Mouse (Mus musculus) cerebellum, postnatal 10 days (tissue): ENCODE results near the gene Pam.

Experiments used
- DNase-seq, 2 experiments: peaks; one replicate each; pipeline ENCODE4 v3.0.0; 2021; ENCODE audit warnings: mixed read lengths in 2 of 2

The Pam gene

GRCm38 (mm10) chr1:98079640-98080039, 15.8 kb downstream of the Pam start:
- no peak for DNase-seq

GRCm38 (mm10) chr1:98078735-98079134, 16.7 kb downstream of the Pam start:
- no peak for DNase-seq

DNA sequence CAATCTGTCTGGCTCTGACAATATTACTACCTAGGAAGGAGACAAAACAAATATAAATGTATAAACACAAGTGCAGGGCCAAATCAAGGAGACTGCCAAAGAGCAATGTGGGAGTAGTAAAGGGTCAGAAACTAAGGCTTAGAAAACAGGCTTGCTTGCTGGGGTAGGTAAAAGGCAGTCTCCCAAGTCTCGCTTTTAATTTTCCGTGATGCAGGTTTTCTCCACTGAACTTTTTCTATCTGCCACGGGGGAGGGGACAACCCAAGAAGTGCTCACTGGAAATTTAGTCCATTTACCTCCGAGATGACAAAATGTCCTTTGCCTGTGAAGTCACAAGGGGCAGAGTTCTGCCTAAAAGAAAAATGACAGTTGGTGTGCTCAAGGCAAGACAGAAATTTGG, 21.6 kb downstream of the Pam start:
- no peak for DNase-seq

GRCm38 (mm10) chr1:98073127-98073526, 22.3 kb downstream of the Pam start:
- no peak for DNase-seq

GRCm38 (mm10) chr1:98072045-98072444, 23.4 kb downstream of the Pam start:
- DNase-seq: peak; percentile 40 to 53

DNA sequence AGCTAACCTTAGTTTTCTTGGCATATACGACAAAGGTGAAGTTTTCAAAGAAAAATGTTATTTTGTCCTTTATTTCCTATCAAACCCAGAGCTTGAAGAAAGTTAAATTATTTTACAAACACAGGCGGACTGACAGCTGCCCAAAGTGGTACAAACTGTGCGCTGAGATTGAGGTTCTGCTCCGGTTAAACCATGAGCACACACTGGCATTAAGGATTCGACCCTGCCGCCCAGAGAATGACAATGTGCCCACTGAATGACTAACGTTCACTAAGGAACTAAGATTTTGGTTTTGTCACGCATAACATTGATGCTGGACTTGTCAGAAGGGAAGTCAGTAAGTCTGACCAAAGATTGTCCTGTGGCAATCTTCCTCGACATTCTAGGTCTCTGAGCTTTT, 24.0 kb downstream of the Pam start:
- no peak for DNase-seq

DNA sequence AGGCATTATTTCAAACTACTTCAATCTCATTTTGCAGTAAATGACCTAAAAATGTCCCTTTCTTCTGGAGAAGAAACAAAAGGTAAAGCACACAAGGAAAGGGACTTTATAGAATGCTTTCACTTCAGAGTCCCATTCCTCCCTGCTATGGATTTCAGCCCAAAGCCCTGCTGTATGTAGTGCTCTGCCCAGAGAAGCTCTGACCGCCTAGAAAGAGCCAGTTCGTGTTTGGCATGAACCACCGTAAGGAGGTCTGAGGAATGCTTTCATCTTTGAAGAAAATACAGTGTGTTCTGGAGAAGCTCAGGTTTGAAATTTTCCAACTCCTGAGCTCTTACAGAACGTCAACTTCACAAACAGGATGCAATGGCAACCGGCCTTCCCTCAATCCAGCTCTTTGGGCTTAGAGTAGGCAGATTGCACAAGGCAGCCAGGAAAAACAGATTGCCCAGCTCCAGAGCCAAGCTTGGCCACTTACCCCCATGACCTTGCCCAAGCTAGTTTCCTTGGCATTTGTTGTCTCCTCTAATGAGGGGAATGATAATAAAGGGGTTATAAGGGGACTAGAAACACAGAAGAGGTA, 24.6 kb downstream of the Pam start:
- peak; percentile 79 to 80 for DNase-seq

GRCm38 (mm10) chr1:98068177-98068576, 27.3 kb downstream of the Pam start:
- no peak for DNase-seq

- DNase-seq: no peak
Measured at GRCm38 (mm10) chr1:98062074-98062473, 33.4 kb downstream of the Pam start.

GRCm38 (mm10) chr1:98059401-98059800, 36.0 kb downstream of the Pam start:
- no peak for DNase-seq

DNA sequence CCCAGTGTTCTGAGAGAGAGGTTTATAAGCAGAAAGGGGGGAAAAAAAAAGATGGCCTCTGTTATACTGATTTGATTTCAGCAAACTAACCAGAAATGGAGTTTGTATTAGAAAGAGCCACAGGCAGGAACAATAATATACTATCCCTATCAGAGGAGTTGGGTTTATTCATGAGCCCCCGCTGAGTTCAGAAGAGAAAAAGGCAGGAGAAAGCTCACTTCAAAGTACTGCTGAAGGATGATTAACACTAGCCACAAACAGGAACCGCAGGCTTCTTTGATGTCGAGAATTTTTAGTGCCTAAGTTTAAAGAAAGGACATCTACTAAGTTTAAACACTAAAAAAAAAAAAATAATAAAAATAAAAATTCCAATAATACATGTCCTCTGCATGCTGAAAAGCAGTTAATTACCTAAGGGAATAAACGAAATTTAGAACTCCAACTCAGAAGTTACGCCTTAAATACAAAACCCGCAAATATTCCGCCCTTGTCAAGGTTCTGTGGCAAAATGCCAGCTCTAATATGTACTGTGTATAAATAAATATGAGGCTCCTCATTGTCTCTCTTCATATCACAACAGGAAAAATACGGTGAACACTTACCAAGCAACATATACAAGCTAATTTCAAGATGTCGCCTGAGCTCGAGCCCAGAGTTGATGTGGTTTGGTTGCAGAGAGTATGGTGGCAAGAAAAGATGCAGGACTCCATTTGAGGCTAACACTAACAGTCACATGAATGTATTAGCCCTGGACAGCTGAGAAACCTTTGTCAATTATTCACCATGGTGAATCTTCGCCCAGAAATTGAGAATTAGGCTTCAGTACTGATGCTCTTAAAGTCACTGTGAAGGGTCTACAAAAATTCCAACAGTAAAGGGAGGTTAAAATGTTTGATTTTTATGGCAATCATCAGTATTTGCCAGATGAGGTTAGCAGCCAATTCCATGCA, 38.2 kb downstream of the Pam start:
- DNase-seq: no peak

DNA sequence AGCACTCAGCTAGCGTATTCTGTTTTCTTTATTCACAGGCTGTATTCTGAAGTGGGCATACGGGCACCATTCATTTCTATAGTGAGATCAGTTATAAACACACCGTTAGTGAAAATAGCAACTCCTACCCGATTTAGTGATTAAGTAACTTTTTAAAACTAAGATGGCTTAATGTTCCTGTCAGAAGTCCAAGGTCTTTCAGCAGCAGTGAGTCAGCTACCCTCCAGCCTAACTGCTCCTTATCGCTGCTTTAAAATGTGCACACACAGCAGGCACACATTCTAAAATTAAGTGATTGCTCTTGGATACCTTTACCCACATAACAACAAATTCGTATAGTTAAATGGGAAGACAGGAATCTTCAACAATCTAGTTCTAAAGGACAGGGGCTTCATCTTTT, 39.2 kb downstream of the Pam start:
- no peak for DNase-seq

- DNase-seq: no peak
Measured at GRCm38 (mm10) chr1:98055591-98055990, 39.9 kb downstream of the Pam start.

GRCm38 (mm10) chr1:98053994-98054393, 41.5 kb downstream of the Pam start:
- peak; percentile 35 to 55 for DNase-seq

DNA sequence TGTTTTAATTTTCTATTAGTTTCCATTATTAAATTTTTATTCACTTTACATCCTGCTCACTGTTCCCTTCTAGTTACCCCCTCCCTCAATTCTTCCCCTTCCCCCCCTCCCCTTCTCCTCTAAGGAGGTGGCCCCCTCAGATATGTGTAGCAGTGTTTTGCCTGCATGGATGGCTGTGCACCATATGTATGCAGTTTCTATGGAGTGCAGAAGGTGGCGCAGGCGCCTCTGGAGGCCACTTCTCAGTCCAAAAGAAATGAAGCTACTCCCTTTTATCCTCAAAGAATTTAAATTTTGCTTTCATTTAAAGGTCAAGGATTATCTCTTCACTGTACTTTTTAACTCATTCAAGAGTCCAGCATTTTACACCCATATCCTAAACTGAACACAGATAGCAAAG, 42.0 kb downstream of the Pam start:
- DNase-seq: peak; percentile 30 to 39

DNA sequence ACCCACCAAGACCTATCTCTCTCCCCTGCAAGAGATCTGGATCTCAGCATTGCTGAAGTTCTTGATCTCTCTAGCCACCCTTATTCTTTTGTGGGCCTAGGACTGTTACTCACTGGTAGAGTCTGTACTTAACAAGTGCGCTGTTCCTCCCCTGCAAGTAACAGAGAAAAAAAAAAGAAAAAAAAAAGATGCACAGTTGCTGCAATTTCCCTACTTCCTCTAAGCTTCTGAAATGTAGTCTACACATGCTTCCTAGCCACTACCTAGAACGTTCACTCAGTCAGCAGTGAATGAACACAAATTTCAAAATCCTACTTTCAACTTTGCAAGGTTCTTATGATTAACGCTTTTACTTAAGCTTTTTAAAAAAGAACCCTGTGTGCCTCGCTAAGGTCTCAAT, 42.7 kb downstream of the Pam start:
- DNase-seq: no peak

GRCm38 (mm10) chr1:98051039-98051438, 44.4 kb downstream of the Pam start:
- no peak for DNase-seq

GRCm38 (mm10) chr1:98049756-98050155, 45.7 kb downstream of the Pam start:
- DNase-seq: no peak

- no peak for DNase-seq
Measured at GRCm38 (mm10) chr1:98048218-98048801, 47.1 kb downstream of the Pam start.

DNA sequence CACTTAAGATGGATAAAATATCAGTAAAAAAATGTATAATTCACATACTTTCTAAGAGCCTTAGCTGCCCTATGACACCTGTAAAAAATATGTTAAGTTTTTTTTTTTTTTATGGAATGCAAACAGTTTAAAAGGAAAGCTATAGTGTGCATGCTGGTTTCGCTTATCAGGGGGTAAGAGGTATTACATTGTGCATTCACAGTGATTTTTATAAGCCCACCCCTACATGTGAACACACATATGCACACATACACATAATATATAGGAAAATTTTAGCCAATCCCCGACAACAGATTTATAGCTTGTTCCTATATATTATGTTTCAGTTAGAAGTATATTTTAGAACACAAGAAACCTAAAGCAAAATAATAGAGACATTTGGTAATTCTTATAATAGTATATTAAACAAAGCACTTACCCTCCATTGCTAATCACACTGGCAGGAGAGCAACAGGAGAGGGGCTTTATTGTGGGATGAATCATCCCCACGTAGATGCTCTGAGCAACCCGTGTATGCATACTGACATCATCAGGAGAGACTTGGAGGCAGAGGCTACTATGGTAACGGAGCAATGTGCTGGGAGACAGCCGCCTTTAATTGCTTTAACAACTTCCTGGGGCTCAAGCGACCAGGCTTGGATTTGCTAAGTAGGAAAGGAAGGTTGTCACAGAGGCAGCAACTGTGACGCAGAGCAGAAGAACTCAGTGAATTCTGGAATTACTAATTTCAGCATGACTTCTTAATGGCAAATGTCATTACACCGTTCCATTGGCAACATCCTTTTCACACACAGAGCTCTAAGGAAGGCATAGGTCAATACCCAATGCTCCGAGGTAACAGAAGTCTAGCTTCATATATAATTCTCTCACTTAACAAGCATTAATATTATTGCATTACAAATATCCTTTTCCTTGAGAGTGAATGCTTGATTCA, 47.9 kb downstream of the Pam start:
- peak; percentile 27 to 28 for DNase-seq

GRCm38 (mm10) chr1:98042425-98042824, 53.0 kb downstream of the Pam start:
- DNase-seq: no peak

- no peak for DNase-seq
Measured at GRCm38 (mm10) chr1:98038252-98038651, 57.2 kb downstream of the Pam start.

DNA sequence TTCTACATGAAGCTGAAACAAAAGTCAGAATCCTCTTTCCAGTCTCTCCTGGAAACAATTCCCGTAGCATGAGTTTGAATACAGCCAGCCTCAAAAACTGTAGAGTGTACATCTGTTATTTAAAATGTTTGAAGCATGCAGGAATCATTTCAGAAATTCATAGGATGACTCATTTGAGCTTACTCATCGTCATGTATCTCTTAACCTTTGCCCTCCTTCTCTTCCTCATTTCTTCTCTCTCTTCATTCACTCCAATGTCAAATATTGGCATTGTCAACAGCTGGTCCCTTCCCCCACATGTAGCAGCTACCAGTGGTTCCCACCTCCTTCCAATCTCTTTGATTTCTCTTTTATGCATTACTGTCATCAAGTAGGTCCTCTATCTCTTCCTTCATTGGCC, 59.7 kb downstream of the Pam start:
- no peak for DNase-seq
